Mouse (Mus musculus) activated CD4-positive, CD25-positive, alpha-beta regulatory T cell, adult 4 months (primary cell): Measurements from ENCODE around the gene 1700066M21Rik. TPM values are rescaled to one million over a fixed set of nuclear protein-coding genes. Genes with fewer than 3 reads are reported as not detected.

Source experiments
- ATAC-seq: one replicate; pipeline ENCODE4 v1.8.0; 2017
- polyA plus RNA-seq, 2 experiments: library from polyadenylated mRNA; unstranded; fragments of 100-300 nt; shearing (Covaris generic); gene quantifications; one replicate each; pipeline ENCODE4 v1.2.1; 2017

1700066M21Rik gene
- polyA plus RNA-seq, 2 experiments from 2014 or later, result 3.9 to 4.3 TPM

- peak; percentile 57 for ATAC-seq
Observed at GRCm38 (mm10) chr1:57394051-57394450, 16.6 kb downstream of the 1700066M21Rik start.

GRCm38 (mm10) chr1:57400321-57400720, 22.9 kb downstream of the 1700066M21Rik start:
- ATAC-seq, result no peak

DNA sequence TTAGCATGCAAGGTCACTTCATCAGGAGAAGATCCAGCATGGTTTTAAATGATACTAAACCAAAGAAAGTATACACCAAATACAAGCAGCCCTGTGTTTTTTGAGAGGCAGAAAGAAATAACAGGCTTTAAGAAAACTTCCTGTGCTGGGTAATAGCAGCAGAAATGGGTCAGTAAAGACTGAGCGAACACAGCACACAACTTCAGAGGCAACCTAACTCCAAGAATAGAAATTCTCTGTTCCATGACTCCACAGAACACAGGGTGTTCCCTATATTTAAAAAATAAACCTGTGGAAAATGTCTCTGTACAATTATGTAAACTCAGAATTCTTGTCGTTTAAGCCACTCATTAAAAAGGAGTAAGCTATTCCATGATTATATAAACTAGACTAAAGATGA, 23.5 kb downstream of the 1700066M21Rik start:
- no peak for ATAC-seq

DNA sequence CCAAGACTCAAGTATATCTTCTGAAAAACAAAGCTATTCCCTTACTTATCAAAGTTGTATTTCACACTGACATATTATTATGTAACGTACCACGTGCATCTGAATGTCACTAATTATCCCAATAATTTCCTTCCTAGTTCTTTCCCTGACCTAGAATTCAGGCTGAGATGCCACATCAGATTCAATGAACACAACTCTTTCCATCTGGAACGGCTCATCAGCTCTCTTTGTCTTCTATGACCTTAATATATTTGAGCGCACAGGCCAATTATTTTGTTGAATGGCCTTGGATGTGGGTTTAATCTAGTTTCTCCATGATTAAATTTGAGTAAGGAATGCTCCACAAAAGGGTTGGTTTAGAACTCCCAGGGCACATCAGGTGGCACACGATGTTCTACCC, 24.7 kb downstream of the 1700066M21Rik start:
- no peak for ATAC-seq

GRCm38 (mm10) chr1:57406187-57407151, 29.0 kb downstream of the 1700066M21Rik start, which contains the start of the genes Maip1 and Tyw5:
Gene Maip1, plus strand, starts transcription at chr1:57406328.
Gene Tyw5, minus strand, starts transcription at chr1:57407101.
- peak; percentile 85 for ATAC-seq

GRCm38 (mm10) chr1:57408994-57409393, 31.6 kb downstream of the 1700066M21Rik start:
- ATAC-seq, result no peak

DNA sequence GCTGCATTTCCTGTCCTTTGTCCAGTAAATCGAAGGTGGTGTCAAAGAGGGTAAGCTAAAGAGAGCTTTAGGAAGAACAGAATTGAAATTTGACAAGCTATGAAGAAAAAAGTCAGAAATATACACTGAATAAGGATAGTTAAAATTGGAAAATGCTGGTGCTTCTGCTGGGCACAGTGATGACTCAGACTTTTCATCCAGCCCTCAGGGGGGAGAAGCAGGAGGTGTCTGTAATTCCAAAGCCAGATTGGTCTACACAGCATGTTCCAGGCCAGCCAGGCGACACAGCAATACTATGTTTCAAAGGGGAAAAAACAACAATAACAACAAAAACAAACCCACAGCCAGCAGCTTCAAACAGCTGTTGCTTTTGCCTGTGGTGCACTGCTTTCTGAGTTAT, 36.0 kb downstream of the 1700066M21Rik start:
- ATAC-seq, result no peak

- no peak for ATAC-seq
Observed at GRCm38 (mm10) chr1:57423696-57424095, 46.3 kb downstream of the 1700066M21Rik start.

DNA sequence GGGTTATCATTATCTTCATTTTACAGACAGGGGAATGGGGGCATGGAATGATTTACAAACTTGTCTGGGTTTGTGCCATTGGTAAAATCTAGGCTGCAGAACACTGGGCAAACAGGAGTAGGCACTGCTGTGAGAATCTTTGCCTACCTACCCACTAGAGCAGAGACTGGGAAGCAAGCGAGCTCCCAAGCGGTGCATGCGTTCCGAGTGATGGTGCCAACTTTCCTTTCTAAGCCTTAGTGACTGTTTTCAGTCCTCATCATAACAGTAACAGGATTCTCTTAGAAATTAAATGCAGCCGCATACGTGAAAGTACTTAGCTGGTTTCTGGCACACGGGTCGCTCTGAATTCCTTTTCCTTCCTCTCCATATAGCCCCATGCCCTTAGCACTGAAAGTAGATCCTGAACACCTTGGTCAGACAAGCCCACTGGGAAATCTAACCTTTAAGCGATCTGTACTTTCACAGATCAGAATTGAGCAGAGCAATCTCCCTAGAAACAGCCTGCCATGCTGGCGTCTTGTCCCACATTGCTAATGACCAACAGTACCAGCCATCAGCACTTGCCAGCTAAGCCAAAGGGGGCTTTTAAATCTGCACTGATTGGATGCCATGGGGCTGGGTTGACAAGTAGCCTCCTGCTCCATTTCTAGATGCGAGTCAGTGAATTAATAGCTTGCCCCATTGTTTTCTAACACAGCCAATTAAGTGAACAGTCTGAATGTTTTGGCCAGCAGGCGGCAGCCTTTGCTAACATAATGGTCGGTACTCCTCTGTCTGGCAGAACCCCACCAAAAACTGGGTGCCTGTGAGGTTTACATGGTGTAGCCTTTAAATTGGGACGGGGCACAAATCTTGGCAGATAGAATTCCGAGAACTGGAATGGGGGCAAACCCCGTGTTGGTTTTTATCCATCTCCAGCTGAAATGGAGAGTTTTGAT, 51.2 kb downstream of the 1700066M21Rik start:
- peak; percentile 46 for ATAC-seq

DNA sequence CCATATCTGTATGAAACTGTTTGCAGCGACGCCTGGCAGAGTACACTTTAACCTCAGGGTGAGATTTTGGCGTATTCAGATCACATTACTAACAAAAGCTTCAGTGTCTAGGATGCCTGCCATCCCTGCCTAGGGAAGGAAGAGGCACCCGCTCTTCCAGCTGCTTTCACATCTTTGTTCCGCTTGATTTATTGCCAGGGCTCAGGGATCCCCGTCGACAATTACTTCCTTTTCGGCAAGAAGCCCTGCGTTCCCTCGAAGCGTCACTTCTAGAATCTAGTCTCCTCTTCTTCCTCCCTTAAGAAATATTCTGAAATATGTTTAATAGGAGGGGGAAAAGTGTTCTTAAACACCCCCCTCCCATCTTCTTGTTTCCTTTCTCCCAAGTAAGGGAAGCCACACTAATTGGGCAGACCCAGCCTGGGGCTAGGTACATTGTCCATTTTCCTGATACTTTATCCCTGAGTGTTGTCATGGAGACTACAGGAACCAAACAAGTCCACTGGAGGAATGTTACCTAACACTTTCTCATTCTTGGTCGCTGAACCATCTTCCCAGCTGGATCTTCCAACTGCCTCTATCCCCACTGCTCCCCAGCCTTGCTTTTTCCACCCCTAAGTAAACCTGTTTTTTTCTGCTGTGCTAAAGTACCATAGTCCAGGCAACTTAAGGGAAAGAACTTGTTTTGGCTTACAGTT, 52.5 kb downstream of the 1700066M21Rik start:
- ATAC-seq, result no peak

- ATAC-seq, result no peak
Observed at GRCm38 (mm10) chr1:57433141-57433540, 55.7 kb downstream of the 1700066M21Rik start.

Other genes with a start within 250 kb of the 1700066M21Rik start
- gene Maip1, start 28.7 kb downstream of the 1700066M21Rik start, polyA plus RNA-seq, result 10 to 100 TPM in 1 of 2 experiments, 1 to 10 TPM in 1; 9.5 to 10.4 TPM
- 10 to 100 TPM; 17.0 to 23.4 TPM for gene Tyw5, start 29.5 kb downstream of the 1700066M21Rik start, polyA plus RNA-seq